Mouse (Mus musculus): ENCODE measurements at regions not wholly inside any gene's neighbourhood (a gene's known extent, or its start where the extent isn't known, plus 50 kb on each side); places are given as distances from the start of the nearest gene placed in this dataset.

GRCm38 (mm10) chr13:111104567-111105219, 150.1 kb upstream of the Actbl2 start:
- in situ Hi-C loops (cut with MboI; ENCODE audit: low pct_ligation_motif_present, low pct_unique_long_range_greater_than_20kb, low sequenced_read_pairs) = no loop called here
- Histone ChIP-seq H3K79me2 (replicated peaks; ENCODE audit: control insufficient read depth, extremely low read depth, insufficient read depth, poor library complexity, severe bottlenecking) (no peaks in the 10 kb centered on the region), H3K27me3 (replicated peaks) (no peaks in the 10 kb centered on the region), H3K27ac (ENCODE audit: insufficient read depth, low read depth) (no peak overlapping the region), H3K9me3 (replicated peaks; ENCODE audit: low read length) (no peaks in the 10 kb centered on the region), H3K36me3 (replicated peaks in 1 of 2; ENCODE audit: control insufficient read depth in 1 of 2, insufficient read depth in 1 of 2, low read length in 1 of 2) (no peaks in the 10 kb centered on the region), H3K4me2 (ENCODE audit: insufficient read depth, low read depth, poor library complexity, severe bottlenecking) (no peak overlapping the region), H3K4me3 (replicated peaks in 1 of 3; ENCODE audit: low read depth in 2 of 3, low read length in 2 of 3, poor library complexity in 1 of 3) (no peak overlapping the region), H3K4me1 (ENCODE audit: control insufficient read depth in 1 of 2, insufficient read depth in 2 of 2) (no peaks in the 10 kb centered on the region), H3K9ac (ENCODE audit: insufficient read depth, low read depth) (no peak overlapping the region)
- dilution Hi-C loops (cut with MboI; ENCODE audit: extremely low pct_ligation_motif_present, extremely low pct_unique_long_range_greater_than_20kb, low sequenced_read_pairs) = no loop called here
- DNase-seq (ENCODE audit: extremely low read depth) = no peak
- TF ChIP-seq ZNF384 (IDR thresholded peaks at IDR 0.05; ENCODE audit: low read depth, low read length) = no peak
- TF ChIP-seq ELF1 (IDR thresholded peaks at IDR 0.05; ENCODE audit: low read depth, low read length) = no peak
- TF ChIP-seq ZMIZ1 (IDR thresholded peaks at IDR 0.05; ENCODE audit: low read depth, low read length) = no peak
- TF ChIP-seq USF1 (IDR thresholded peaks at IDR 0.05; ENCODE audit: low read depth, low read length) = no peak
- TF ChIP-seq MAFK (IDR thresholded peaks at IDR 0.05; ENCODE audit: insufficient replicate concordance, low read length) = no peak
- no peak for TF ChIP-seq E2F4 (IDR thresholded peaks at IDR 0.05; ENCODE audit: insufficient replicate concordance, low read depth, low read length)
- TF ChIP-seq CHD2 (IDR thresholded peaks at IDR 0.05; ENCODE audit: low read length) = no peak
- no peak for TF ChIP-seq ZC3H11A (IDR thresholded peaks at IDR 0.05; ENCODE audit: low read depth, low read length)
- no peak for TF ChIP-seq SIN3A (IDR thresholded peaks at IDR 0.05; ENCODE audit: low read length)
- no peak for TF ChIP-seq POLR2AphosphoS2 (IDR thresholded peaks at IDR 0.05; ENCODE audit: low read depth, low read length)

- Histone ChIP-seq H3K36me3 (replicated peaks in 1 of 2; ENCODE audit: control insufficient read depth in 1 of 2, insufficient read depth in 1 of 2, low read length in 1 of 2) (no peaks in the 10 kb centered on the region), H3K4me3 (replicated peaks in 1 of 3; ENCODE audit: low read depth in 2 of 3, low read length in 2 of 3, poor library complexity in 1 of 3) (no peak overlapping the region), H3K4me1 (ENCODE audit: control insufficient read depth in 1 of 2, insufficient read depth in 2 of 2) (no peaks in the 10 kb centered on the region), H3K4me2 (ENCODE audit: insufficient read depth, low read depth, poor library complexity, severe bottlenecking) (no peak overlapping the region), H3K27me3 (replicated peaks) (no peaks in the 10 kb centered on the region), H3K27ac (ENCODE audit: insufficient read depth, low read depth) (no peak overlapping the region), H3K9me3 (replicated peaks; ENCODE audit: low read length) (no peaks in the 10 kb centered on the region), H3K79me2 (replicated peaks; ENCODE audit: control insufficient read depth, extremely low read depth, insufficient read depth, poor library complexity, severe bottlenecking) (no peaks in the 10 kb centered on the region), H3K9ac (ENCODE audit: insufficient read depth, low read depth) (no peak overlapping the region)
- TF ChIP-seq MYC (IDR thresholded peaks at IDR 0.05; ENCODE audit: low read depth, low read length) (no peak), ELF1 (IDR thresholded peaks at IDR 0.05; ENCODE audit: low read depth, low read length) (no peak), SIN3A (IDR thresholded peaks at IDR 0.05; ENCODE audit: low read length) (no peak), MAFK (IDR thresholded peaks at IDR 0.05; ENCODE audit: insufficient replicate concordance, low read length) (no peak), ETS1 (conservative IDR thresholded peaks at IDR 0.05; ENCODE audit: low read depth, low read length) (no peak), ZKSCAN1 (IDR thresholded peaks at IDR 0.05; ENCODE audit: borderline replicate concordance, low read depth, low read length) (no peak), NRF1 (IDR thresholded peaks at IDR 0.05; ENCODE audit: low read depth, low read length) (no peak)
- no peak for DNase-seq (ENCODE audit: extremely low read depth)
- in situ Hi-C loops (cut with MboI; ENCODE audit: low pct_ligation_motif_present, low pct_unique_long_range_greater_than_20kb, low sequenced_read_pairs) (no loop called here), dilution Hi-C loops (cut with MboI; ENCODE audit: extremely low pct_ligation_motif_present, extremely low pct_unique_long_range_greater_than_20kb, low sequenced_read_pairs) (no loop called here)
Observed at GRCm38 (mm10) chr13:111131108-111131507, 123.7 kb upstream of the Actbl2 start.

Data from CH12.LX (cell line).